Mouse (Mus musculus): ENCODE data around the gene Fgg. TPM values are rescaled to one million over a fixed set of nuclear protein-coding genes. Genes with fewer than 3 reads are reported as not detected.
A peak's percentile ranks its signal among the peaks of the same experiment; 100 is the strongest.

The Fgg gene
- polyA plus RNA-seq, 1 experiment from 2014 or later = 0.10 TPM

- Histone ChIP-seq H3K9ac (no peak overlapping the region), H3K4me2 (replicated peaks) (no peak overlapping the region), H3K27ac (no peak overlapping the region), H3K4me3 (no peak overlapping the region), H3K36me3 (no peaks in the 10 kb centered on the region), H3K9me3 (no peaks in the 10 kb centered on the region), H3K4me1 (0 out of 2 replicates have a peak, but pooled peaks cover 3% of the 10 kb centered on the region), H3K27me3 (no peaks in the 10 kb centered on the region)
- no peak for ATAC-seq (ENCODE audit: low FRiP score, low read depth)
- 90% methylated on average over 4 of the region's 4 CpGs for WGBS
These were observed 22.8 kb downstream of the Fgg start for GRCm38 (mm10) chr3:83030331-83030730.

DNA sequence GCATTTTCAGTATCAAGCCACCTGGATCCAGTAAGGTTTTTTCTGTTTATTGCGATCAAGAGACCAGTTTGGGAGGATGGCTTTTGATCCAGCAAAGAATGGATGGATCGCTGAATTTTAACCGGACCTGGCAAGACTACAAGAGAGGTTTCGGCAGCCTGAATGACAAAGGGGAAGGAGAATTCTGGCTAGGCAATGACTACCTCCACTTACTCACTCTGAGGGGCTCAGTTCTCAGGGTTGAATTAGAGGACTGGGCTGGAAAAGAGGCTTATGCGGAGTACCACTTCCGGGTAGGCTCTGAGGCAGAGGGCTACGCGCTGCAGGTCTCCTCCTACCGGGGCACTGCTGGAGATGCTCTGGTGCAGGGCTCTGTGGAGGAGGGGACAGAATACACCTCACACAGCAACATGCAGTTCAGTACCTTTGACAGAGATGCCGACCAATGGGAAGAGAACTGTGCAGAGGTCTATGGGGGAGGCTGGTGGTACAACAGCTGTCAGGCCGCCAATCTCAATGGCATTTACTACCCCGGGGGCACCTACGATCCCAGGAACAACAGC lies 25.3 kb downstream of the Fgg start:
- ATAC-seq (ENCODE audit: low FRiP score, low read depth) = no peak
- no peaks in the 10 kb centered on the region for H3K27me3 ChIP-seq
- H3K9ac ChIP-seq = no peak overlapping the region
- H3K9me3 ChIP-seq = no peaks in the 10 kb centered on the region
- H3K36me3 ChIP-seq = no peaks in the 10 kb centered on the region
- H3K4me3 ChIP-seq = no peak overlapping the region
- H3K27ac ChIP-seq = no peak overlapping the region
- H3K4me2 ChIP-seq (replicated peaks) = peak overlapping the region; percentile 15; the same call in 1 of the 2 replicates
- WGBS = 47% methylated on average over 13 of the region's 13 CpGs
- H3K4me1 ChIP-seq = 0 out of 2 replicates have a peak, but pooled peaks cover 3% of the 10 kb centered on the region

DNA sequence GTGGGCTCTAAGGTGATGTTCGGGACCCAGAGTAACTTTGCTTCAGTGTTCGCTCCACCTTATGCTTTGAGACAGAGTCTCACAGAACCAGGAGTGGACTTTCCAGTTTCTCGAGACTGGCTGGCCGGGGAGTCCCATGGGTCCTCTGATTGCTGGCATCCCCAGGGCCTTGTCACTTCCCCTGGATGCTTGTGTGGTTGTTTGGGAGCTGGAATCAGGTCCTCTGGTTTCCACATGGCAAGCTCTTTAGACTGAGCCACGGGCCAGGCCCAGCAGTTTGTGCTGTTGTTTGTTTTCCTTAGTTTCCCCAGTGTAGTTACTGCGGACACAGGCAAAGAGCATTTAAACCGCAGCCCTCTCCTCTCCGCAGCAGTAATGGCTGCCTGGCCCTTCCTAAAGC lies 26.3 kb downstream of the Fgg start:
- Histone ChIP-seq H3K9me3 (no peaks in the 10 kb centered on the region), H3K36me3 (no peaks in the 10 kb centered on the region), H3K9ac (no peak overlapping the region), H3K4me2 (replicated peaks) (no peak overlapping the region), H3K27ac (no peak overlapping the region), H3K4me3 (no peak overlapping the region), H3K27me3 (no peaks in the 10 kb centered on the region), H3K4me1 (0 out of 2 replicates have a peak, but pooled peaks cover 3% of the 10 kb centered on the region)
- no peak for ATAC-seq (ENCODE audit: low FRiP score, low read depth)
- WGBS = 80% methylated on average over 8 of the region's 8 CpGs

- Histone ChIP-seq H3K4me1 (no peaks in the 10 kb centered on the region), H3K9ac (no peak overlapping the region), H3K36me3 (no peaks in the 10 kb centered on the region), H3K27ac (no peak overlapping the region), H3K27me3 (no peaks in the 10 kb centered on the region), H3K9me3 (no peaks in the 10 kb centered on the region), H3K4me3 (no peak overlapping the region), H3K4me2 (replicated peaks) (no peak overlapping the region)
- no peak for ATAC-seq (ENCODE audit: low FRiP score, low read depth)
- WGBS = 74% methylated on average over 2 of the region's 2 CpGs
These were observed 31.3 kb downstream of the Fgg start for GRCm38 (mm10) chr3:83038865-83039264.

GRCm38 (mm10) chr3:83039666-83040065 lies 32.1 kb downstream of the Fgg start:
- H3K4me2 ChIP-seq (replicated peaks) = no peak overlapping the region
- no peaks in the 10 kb centered on the region for H3K27me3 ChIP-seq
- ATAC-seq (ENCODE audit: low FRiP score, low read depth) = no peak
- no peaks in the 10 kb centered on the region for H3K9me3 ChIP-seq
- H3K27ac ChIP-seq = no peak overlapping the region
- H3K9ac ChIP-seq = no peak overlapping the region
- no peaks in the 10 kb centered on the region for H3K36me3 ChIP-seq
- 80% methylated on average over 4 of the region's 4 CpGs for WGBS
- H3K4me3 ChIP-seq = no peak overlapping the region
- no peaks in the 10 kb centered on the region for H3K4me1 ChIP-seq

DNA sequence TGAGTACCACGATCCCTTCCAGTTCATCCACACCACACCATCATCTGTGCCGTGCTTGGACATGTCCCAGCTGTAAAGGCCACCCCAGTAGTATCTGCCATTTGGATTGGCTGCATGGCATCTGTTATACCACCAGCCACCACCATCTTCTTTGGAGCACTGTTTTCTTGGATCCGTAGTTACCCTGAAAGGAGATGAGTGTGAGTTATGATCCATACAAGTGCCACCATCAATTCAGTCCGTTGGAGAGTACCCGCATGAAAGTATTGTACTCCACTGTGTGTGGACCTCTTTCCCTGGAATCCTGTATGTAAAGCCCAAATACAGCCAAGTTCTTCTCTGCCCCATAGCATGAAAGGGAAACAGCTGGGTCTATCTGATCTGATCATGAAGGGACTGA lies 34.9 kb downstream of the Fgg start:
- Histone ChIP-seq H3K9me3 (no peaks in the 10 kb centered on the region), H3K36me3 (no peaks in the 10 kb centered on the region), H3K4me1 (no peaks in the 10 kb centered on the region), H3K4me2 (replicated peaks) (no peak overlapping the region), H3K4me3 (no peak overlapping the region), H3K27me3 (no peaks in the 10 kb centered on the region), H3K9ac (no peak overlapping the region), H3K27ac (no peak overlapping the region)
- no peak for ATAC-seq (ENCODE audit: low FRiP score, low read depth)
- WGBS = 89% methylated on average over 5 of the region's 5 CpGs

DNA sequence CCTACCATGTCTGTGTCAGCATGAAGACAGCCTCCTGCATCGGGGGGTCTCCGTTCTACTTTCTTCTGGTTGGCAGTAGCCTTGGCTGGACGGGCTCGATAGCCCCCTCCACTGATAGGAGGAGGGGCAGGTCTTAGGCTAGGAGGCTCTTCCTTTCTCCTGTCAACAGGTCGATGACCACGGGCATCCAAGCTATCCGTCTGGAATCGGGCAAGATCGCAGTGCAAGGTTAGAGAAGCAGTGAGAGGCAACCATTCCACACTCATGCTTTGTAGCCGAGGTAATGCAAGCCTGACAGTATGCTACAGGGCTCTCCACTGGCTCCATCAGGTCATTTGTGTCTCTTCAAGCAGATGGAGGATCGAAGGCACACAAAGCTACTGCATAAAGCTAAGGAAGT lies 39.1 kb downstream of the Fgg start:
- H3K27me3 ChIP-seq = no peaks in the 10 kb centered on the region
- H3K4me2 ChIP-seq (replicated peaks) = no peak overlapping the region
- no peak overlapping the region for H3K27ac ChIP-seq
- H3K4me3 ChIP-seq = no peak overlapping the region
- no peak for ATAC-seq (ENCODE audit: low FRiP score, low read depth)
- H3K4me1 ChIP-seq = no peaks in the 10 kb centered on the region
- H3K9ac ChIP-seq = no peak overlapping the region
- H3K36me3 ChIP-seq = no peaks in the 10 kb centered on the region
- WGBS = 85% methylated on average over 11 of the region's 11 CpGs
- H3K9me3 ChIP-seq = no peaks in the 10 kb centered on the region

GRCm38 (mm10) chr3:83049680-83050079 lies 42.2 kb downstream of the Fgg start, which contains the start of gene Fgb:
Gene Fgb, minus strand, starts transcription at chr3:83049863.
- no peaks in the 10 kb centered on the region for H3K27me3 ChIP-seq
- no peaks in the 10 kb centered on the region for H3K4me1 ChIP-seq
- no peaks in the 10 kb centered on the region for H3K9me3 ChIP-seq
- WGBS = 89% methylated on average over 8 of the region's 8 CpGs
- ATAC-seq (ENCODE audit: low FRiP score, low read depth) = no peak
- H3K4me3 ChIP-seq = no peak within 1 kb of the TSS
- H3K9ac ChIP-seq = no peak within 1 kb of the TSS
- no peak within 1 kb of the TSS for H3K27ac ChIP-seq
- H3K4me2 ChIP-seq (replicated peaks) = no peak within 1 kb of the TSS
- H3K36me3 ChIP-seq = no peaks in the 10 kb centered on the region

DNA sequence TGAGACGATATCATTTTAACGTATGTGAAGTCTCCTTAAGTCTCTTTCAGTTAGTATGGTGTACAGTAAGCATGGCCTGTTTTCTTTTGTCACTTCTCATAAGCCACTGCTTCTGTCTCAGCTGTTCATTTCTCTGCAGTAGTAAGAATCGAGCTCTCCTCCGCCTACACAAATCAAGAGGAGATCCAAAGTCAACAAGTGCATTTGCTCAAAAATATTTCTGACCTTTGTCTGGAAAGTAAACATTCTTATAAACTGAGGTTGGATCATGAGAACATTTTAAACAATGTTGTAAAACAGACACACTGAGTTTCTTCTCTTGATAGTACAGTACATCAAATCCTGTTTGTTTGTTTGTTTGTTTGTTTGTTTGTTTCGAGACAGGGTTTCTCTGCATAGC lies 43.1 kb downstream of the Fgg start:
- no peaks in the 10 kb centered on the region for H3K4me1 ChIP-seq
- 85% methylated on average over 5 of the region's 5 CpGs for WGBS
- no peak overlapping the region for H3K9ac ChIP-seq
- H3K4me2 ChIP-seq (replicated peaks) = no peak overlapping the region
- no peaks in the 10 kb centered on the region for H3K27me3 ChIP-seq
- no peaks in the 10 kb centered on the region for H3K36me3 ChIP-seq
- H3K4me3 ChIP-seq = no peak overlapping the region
- no peak overlapping the region for H3K27ac ChIP-seq
- ATAC-seq (ENCODE audit: low FRiP score, low read depth) = no peak
- H3K9me3 ChIP-seq = no peaks in the 10 kb centered on the region

DNA sequence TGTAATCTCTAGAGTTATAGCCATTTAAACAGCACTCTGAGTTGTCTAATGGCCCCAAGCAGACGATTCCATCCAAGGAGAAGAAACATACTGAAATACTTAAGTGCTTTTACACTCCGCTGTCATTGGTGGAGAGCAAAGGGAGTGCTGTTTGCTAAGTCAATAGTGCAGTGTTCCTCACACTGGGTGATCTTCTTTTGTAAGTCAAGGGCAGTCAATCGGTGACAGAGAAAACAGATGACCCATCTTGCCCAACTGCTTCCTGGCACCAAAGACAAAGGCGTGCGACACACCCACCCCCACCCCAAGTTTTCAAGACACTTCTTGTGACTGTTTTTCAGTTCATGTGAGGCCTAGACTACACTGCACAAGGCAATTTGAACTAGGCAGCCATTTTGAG lies 44.6 kb downstream of the Fgg start:
- Histone ChIP-seq H3K9me3 (no peaks in the 10 kb centered on the region), H3K4me1 (peaks cover 10% of the 10 kb centered on the region), H3K36me3 (peaks cover 5% of the 10 kb centered on the region), H3K4me3 (no peak overlapping the region), H3K27ac (no peak overlapping the region), H3K27me3 (no peaks in the 10 kb centered on the region), H3K4me2 (replicated peaks) (no peak overlapping the region), H3K9ac (no peak overlapping the region)
- 85% methylated on average over 5 of the region's 5 CpGs for WGBS
- no peak for ATAC-seq (ENCODE audit: low FRiP score, low read depth)

DNA sequence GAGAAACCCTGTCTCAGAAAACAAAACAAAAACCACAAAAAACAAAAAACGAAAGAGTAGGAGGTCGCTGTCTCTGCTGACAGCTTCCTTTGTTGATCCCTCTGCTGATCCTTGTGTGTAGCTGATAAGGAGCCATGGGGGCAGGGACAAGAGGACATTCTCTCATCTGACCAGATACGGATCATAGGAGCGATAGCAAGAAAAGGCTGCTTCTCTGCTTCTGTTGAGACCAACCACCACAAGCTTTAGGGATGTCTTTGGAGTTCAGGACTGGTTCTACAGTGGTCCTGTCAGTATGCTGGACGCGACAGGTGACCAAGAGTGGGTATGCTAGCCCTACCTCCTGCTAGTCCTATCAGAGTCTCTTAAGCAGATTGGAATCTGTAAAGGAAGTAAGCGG lies 45.6 kb downstream of the Fgg start:
- Histone ChIP-seq H3K36me3 (peaks cover 12% of the 10 kb centered on the region), H3K4me2 (replicated peaks) (no peak overlapping the region), H3K27me3 (no peaks in the 10 kb centered on the region), H3K4me3 (no peak overlapping the region), H3K9me3 (no peaks in the 10 kb centered on the region), H3K27ac (no peak overlapping the region), H3K9ac (no peak overlapping the region), H3K4me1 (peaks cover 10% of the 10 kb centered on the region)
- 93% methylated on average over 7 of the region's 7 CpGs for WGBS
- ATAC-seq (ENCODE audit: low FRiP score, low read depth) = no peak

- ATAC-seq (ENCODE audit: low FRiP score, low read depth) = no peak
- 37% methylated on average over 10 of the region's 10 CpGs for WGBS
- peaks cover 10% of the 10 kb centered on the region for H3K4me1 ChIP-seq
These were observed 46.2 kb downstream of the Fgg start for GRCm38 (mm10) chr3:83053758-83054157.

DNA sequence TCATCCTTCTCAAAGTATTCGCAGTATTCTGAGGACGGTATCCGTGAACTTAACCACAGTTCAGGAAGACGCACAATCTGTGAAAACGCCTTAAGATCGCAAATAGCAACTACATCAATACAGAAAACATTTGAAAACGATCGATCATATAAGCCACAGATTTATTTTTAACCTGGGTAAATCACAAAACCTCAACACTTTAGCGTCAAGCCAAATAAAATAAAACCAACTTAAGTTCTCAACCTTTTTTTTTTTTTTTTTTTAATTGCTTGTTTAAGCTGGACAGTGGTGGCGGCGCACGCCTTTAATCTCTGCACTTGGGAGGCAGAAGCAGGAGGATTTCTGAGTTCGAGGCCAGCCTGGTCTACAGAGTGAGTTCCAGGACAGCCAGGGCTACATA lies 47.2 kb downstream of the Fgg start:
- no peaks in the 10 kb centered on the region for H3K9me3 ChIP-seq
- peak overlapping the region; percentile 89 for H3K4me3 ChIP-seq
- peaks cover 27% of the 10 kb centered on the region for H3K36me3 ChIP-seq
- 37% methylated on average over 13 of the region's 13 CpGs for WGBS
- H3K4me1 ChIP-seq = peaks cover 10% of the 10 kb centered on the region
- H3K27ac ChIP-seq = no peak overlapping the region
- no peak overlapping the region for H3K9ac ChIP-seq
- peak overlapping the region; percentile 53 for H3K4me2 ChIP-seq (replicated peaks)
- H3K27me3 ChIP-seq = no peaks in the 10 kb centered on the region
- no peak for ATAC-seq (ENCODE audit: low FRiP score, low read depth)

More at GRCm38 (mm10) chr3:83053758-83054157, 46.2 kb downstream of the Fgg start:
- no peak overlapping the region for H3K27ac ChIP-seq
- H3K9ac ChIP-seq = no peak overlapping the region
- H3K27me3 ChIP-seq = no peaks in the 10 kb centered on the region
- no peak overlapping the region for H3K4me2 ChIP-seq (replicated peaks)
- H3K9me3 ChIP-seq = no peaks in the 10 kb centered on the region
- no peak overlapping the region for H3K4me3 ChIP-seq
- H3K36me3 ChIP-seq = peaks cover 17% of the 10 kb centered on the region

All from limb, embryonic 13.5 days (tissue).